Mouse (Mus musculus) adrenal gland, postnatal 14 days (tissue): ENCODE results near the gene Cuedc1. TPM values are rescaled to one million over a fixed set of nuclear protein-coding genes. Genes with fewer than 3 reads are reported as not detected.

ENCODE experiments used
- DNase-seq: peaks from one replicate; pipeline ENCODE4 v3.0.0; 2021; ENCODE audit warnings: mixed read lengths
- total RNA-seq: library from RNA; stranded (reverse); gene quantifications from 2 replicates; pipeline ENCODE4 v1.2.3, GENCODE M21; 2021

Gene Cuedc1
- total RNA-seq, 1 experiment from 2014 or later = 37.9 TPM

- peak; percentile 63 for DNase-seq
These were observed 50.9 kb downstream of the Cuedc1 start for GRCm38 (mm10) chr11:88148638-88149279.

DNA sequence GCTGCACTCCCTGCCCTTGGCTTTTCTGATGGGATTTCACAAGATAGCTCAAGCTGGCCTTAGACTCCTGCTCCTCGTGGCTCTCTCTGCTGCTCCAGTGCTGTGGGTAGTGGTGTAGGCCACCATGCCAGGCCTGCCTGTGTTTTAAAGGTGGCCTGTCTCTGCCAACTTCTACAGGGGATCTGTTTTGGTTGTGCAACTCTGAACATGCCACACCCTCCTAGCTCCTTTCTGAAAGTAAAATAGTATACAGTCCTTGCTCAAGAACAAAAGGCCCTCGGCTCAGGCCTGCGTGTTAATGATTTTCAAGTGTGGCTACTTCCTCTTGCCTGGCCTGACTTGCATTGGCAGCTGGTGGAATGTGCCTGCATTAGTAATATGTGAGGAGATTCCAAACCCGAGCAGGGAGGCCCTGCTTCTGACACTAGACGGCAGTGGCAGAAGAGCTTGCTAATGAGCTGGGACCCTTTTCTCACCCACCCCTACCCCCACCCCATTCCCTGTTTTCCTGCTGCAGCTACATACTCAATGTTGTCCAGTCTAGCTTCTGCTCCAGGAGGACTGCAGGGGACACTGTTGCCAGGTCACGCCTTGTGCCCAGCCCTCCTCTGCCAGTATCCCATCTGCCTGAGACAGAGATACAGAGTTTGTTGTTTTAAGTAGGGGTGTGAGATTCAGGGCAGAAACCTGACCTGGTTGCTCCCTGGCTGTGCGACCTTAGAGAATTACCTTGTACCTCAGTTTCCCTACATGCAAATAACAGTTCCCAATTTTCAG is 53.7 kb downstream of the Cuedc1 start:
- DNase-seq = peak; percentile 69

- no peak for DNase-seq
These were observed 56.0 kb downstream of the Cuedc1 start for GRCm38 (mm10) chr11:88153880-88154279.

GRCm38 (mm10) chr11:88154500-88154899 is 56.6 kb downstream of the Cuedc1 start:
- DNase-seq = no peak

DNA sequence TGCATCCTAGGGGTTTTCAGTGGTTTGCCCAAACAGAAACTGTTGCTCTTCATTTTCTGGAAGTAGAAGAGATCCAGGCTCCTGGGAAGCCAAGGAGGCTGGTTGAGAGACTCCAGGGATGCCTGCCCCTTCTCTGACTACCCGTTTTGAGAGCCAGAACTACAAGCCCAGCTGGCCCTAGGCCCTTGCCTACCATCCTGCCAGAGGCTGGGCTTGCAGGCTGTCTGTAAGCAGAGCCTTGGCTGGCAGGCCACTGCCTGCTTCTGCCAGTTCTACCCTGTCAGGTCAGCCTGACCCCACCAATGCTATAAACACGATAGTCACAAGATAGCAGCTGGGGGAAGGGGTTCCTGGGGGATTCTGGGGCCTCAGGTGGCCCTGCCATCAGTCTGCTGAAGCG is 57.6 kb downstream of the Cuedc1 start:
- DNase-seq = peak; percentile 69

- DNase-seq = no peak
These were observed 58.1 kb downstream of the Cuedc1 start for GRCm38 (mm10) chr11:88155998-88156397.

DNA sequence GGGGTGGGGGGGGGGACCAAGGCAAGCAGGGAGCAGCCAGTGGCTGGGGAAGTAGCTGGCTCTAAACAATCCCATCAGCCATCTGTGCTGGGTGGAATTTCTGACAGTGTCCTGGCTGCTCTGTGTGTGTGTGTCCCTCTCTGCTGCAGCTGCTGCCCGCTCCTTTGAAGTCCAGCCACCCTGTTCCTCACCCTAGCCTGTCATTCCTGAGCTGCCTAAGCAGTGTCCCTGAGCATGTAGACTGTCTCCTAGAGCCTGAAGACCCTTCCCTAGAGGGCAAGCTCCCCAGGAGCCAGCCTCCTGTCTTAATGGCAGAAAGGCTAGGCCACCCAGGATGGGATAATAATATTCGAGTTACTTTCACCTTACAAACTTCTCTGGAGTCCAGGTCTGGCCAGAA is 58.5 kb downstream of the Cuedc1 start:
- DNase-seq = no peak

DNA sequence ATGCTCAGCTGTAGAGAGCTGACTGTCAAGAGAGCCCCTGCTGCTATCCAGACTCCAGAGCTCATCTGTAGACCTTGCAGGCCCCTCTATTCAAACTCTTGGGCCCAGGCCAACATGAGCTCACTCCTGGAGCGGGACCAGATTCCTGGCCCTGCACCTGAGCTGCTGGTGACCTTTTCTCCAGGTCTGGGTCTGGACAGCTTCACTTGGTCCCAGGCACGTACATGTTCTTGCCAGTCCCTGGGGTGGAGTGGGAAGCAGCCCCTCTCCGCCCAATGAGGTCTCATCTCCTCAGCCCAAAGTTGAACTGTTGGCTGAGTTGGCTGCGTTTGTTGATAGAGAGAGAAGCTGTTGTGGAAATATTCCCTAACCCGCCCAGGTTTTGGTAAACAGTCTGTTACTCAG is 61.0 kb downstream of the Cuedc1 start:
- DNase-seq = peak; percentile 69

DNA sequence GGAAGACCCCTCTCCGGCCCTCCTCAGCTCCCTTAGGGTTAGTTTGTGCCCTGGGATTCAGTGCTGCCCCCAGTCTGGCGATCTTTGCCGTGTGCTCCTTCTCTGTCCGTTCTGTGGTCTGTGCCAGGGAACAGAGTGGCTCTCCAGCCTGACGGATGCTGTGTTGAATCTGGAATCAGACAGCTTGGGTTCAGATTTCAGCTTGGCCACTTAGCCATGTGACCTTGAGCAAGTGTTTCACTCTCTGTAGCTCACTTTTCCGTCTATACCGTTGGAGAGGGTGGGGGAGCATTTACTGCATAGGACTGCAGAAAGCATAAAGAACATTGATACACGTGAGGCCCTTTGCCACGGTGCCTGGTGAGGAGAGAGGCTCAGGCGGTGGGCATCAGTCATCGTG is 61.5 kb downstream of the Cuedc1 start:
- DNase-seq = no peak

- DNase-seq = peak; percentile 67
These were observed 62.5 kb downstream of the Cuedc1 start for GRCm38 (mm10) chr11:88160316-88160715.

- DNase-seq = peak; percentile 90
These were observed 63.3 kb downstream of the Cuedc1 start for GRCm38 (mm10) chr11:88161051-88161581.

DNA sequence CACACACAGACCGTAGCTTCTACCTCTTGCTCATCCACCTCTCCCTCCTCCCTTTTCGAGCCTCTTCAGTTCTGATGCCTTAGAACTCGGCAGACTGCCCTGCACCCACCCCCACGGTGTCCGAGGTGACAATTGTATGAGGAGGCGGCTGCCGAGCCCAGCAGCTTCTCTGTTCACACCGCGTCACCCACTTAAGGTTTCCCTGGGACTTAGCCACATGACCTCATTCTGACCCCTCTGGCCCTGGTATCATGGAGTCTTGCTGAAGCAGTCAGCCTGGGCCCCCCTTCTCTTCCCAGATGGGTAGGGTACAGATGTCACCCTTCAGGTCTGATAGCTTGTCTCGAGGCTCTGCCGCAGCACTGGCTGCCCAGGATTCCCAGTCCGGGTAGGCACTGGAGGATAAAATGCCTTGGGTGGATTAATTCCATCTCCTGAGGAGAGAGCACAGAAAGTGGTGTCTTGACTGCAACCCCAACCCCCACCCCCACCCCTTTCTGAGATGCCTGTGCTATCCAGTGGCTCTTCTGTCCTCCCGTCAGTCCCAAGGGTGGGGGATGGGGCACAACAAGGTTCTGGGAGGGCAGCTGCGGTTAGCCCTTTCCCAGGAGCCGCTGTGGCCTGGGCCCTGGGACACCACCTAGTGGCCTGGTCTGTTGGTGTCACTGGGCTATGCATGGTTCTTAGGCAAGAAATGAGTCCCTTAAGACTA is 63.9 kb downstream of the Cuedc1 start:
- DNase-seq = peak; percentile 98

DNA sequence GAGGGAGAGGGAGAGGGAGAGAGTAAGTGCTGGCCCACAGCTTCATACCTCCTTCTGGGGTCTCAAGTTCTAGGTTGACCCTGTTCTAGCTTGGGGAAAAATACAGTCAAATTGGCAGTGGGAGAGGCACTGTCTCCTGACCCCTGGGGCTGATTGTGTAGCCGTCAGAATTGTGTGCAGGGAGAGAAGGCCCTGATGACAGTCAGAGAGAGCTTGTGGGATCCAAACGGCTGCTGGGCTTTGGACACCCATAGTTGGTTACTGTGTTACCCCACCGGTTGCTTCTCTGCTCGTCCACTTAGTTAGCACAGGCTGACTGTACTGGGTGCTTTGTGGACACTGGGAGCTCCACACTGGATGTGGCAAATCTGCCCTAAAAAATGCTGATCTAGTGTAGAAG is 64.9 kb downstream of the Cuedc1 start:
- DNase-seq = peak; percentile 6

GRCm38 (mm10) chr11:88164213-88164723 is 66.4 kb downstream of the Cuedc1 start:
- no peak for DNase-seq

DNA sequence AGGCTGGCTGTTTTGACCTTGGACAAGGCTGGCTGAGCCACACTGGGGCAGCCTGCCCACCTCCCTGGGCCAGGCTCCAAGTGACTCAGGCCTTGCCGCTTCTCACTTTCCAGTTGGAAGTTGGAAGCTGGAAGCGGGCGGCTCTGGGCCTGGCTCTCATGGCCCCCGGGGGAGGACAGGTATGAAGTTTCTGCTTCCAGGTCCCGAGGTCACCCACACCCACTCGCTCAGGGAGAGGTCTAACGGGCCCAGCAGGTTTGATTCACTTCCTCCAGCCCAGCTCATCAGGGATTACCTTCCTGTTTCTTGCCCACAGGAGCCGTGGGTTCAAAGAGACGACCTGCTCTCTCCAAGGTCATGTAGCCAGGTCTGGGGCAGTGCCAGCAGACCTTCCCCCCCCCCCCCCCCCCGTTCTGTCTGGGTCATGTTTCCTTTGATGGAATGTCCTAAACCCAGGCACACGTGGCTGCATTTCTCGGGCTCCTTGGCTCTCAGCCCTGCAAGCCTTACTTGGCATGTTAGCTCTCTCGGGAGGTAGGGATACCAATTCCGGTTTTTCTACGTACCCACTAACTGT is 67.0 kb downstream of the Cuedc1 start:
- DNase-seq = peak; percentile 95

DNA sequence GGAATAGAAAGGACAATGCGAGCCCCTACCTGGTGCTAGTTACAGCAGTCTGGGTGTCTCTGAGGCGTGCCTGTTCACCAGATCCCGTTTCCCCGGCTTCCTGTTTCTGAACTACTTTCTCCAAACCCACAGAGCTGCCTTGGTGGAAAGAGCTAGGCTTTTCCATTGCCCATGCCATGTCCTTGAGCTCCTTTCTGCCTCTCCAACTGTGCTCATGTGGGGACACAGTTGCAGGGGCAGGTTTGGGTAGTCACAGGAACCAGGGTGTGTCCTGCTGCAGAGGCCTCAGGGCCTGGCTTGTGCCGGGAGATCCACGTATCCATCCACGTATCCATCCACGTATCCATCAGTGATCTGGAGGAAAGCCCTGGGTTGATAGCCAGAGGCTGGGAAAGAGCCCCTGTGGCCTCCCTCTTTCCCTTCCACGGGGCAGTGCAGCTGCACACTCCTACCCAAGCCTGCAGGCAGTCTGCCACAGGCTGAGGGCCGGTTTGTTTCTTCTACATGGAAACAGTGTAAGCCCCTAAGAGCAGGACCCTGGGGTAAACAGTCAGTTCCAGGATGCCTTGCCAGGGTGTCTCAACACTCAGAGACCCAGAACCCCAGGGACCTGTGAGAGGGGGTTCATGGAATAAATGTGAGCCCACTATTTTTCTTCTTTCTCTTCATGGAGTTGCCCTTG is 68.0 kb downstream of the Cuedc1 start:
- peak; percentile 56 for DNase-seq

GRCm38 (mm10) chr11:88166471-88166870 is 68.6 kb downstream of the Cuedc1 start:
- DNase-seq = no peak

- no peak for DNase-seq
These were observed 70.8 kb downstream of the Cuedc1 start for GRCm38 (mm10) chr11:88168611-88169010.

GRCm38 (mm10) chr11:88169531-88170040 is 71.7 kb downstream of the Cuedc1 start:
- DNase-seq = peak; percentile 5

- no peak for DNase-seq
These were observed 72.7 kb downstream of the Cuedc1 start for GRCm38 (mm10) chr11:88170606-88171005.

DNA sequence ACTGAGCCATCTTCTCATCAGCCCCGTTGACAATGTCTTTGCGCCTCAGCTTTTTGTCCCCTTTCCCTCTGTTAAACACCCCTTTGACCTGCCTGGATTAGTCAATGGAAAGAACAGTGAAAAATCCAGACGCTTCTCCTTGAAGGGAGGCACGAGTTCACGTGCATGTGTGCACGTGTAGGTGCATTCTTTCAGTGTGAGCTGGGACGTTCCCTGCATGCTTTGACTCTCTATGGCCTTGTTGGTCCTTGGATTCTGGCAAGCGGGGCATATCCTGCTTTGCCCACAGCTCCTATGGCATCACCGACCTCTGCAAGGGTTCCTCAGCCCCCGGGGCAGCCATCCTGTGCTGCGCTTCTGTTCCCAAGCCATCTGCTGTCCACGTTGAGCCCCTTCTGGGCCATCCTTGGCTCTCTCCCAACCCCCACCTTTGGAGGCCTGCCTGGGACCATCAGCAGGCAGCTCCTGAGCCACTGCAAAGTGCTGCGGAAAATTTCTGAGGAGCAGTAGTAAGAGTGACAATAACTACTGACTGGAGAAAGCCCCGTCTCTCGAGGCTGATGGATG is 74.1 kb downstream of the Cuedc1 start:
- peak; percentile 34 for DNase-seq
